Mouse (Mus musculus) erythroblast, embryonic 14.5 days (primary cell): ENCODE measurements around the gene St3gal5.

Experiments used
- GATA1 ChIP-seq: IDR thresholded peaks from 2 replicates; pipeline ENCODE4 v1.6.1; 2012; ENCODE audit warnings: low read length, inconsistent platforms, mixed read lengths
- TAL1 ChIP-seq: IDR thresholded peaks from 3 replicates; pipeline ENCODE4 v1.6.1; 2012; ENCODE audit warnings: low read length, inconsistent platforms, mixed read lengths

DNA sequence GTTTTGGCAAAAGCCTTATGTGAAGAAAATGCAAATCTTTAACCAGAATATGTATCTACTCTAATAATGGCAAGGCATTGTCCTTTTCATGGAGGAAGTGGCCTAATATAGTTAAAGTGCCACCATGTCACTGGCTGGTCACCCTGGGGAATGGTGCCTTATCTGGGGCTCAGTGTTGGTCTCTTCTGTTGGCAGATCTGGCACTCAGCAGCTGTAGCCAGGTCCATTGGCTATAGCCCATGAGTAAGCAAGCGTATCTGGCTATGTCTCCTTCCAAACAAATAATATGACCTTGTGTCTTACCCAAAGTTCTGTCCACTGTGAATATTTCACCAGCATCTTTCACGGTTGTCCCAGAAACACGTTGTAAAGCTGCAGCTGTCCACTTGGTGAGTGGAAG is 74.0 kb downstream of the St3gal5 start:
- no peak for TF ChIP-seq GATA1
- no peak for TF ChIP-seq TAL1
